Mouse (Mus musculus) bone marrow, adult 2 months (tissue): ENCODE data around the gene Hist1h3e.

Source experiments
- CTCF ChIP-seq: fragments of 200-500 bp; IDR thresholded peaks from 2 replicates; pipeline ENCODE4 v1.5.1; 2011; ENCODE audit warnings: low read length, control low read depth; ENCODE audit not compliant: control insufficient read depth, insufficient read depth
- POLR2A ChIP-seq: fragments of 200-500 bp; IDR thresholded peaks from 2 replicates; pipeline ENCODE4 v1.6.1; 2011; ENCODE audit warnings: low read depth, mild to moderate bottlenecking, control low read depth, low read length, borderline replicate concordance; ENCODE audit not compliant: control insufficient read depth

DNA sequence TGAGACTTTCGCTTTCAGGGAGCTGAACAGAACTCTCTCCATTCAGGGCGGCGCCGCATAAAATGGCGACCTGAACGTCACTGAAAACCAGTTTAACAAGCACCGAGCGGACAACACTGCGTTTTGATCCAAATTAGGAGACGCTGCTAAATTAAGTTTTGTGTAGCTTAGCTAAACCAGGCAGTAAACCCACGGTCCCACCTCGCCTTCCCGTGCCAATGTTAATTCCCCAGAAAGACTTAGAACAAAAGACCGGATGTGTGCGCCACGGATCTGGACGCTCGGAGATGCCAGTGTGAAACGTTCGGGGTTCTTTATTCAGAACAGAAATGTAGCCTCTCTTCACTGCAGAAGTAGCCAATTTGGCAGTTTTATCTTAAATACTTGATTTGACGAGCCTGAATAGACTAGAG lies 22.9 kb upstream of the Hist1h3e start:
- TF ChIP-seq CTCF (no peak), POLR2A (0 out of 2 replicates have a peak, but pooled peaks have one; percentile 36)
